Mouse (Mus musculus) large intestine, adult 2 months (tissue): ENCODE data around the gene Susd2. TPM values are rescaled to one million over a fixed set of nuclear protein-coding genes. Genes with fewer than 3 reads are reported as not detected.
A peak's percentile ranks its signal among the peaks of the same experiment; 100 is the strongest.

Experiments
- DNase-seq: peaks from one replicate; pipeline ENCODE4 v3.0.0-alpha.2; 2012; ENCODE audit warnings: low read depth, low spot score
- WGBS: fragments of 180-500 bp; shearing (Covaris S2); methylation state at CpG from one replicate; pipeline ENCODE4 v1.1.7; 2018; 5-methylcytosine and 5-hydroxymethylcytosine counted together
- polyA plus RNA-seq: library from polyadenylated mRNA; depleted of rRNA; stranded (reverse); fragments of >200 nt; gene quantifications from 2 replicates; pipeline ENCODE4 v1.2.3, GENCODE M21; 2012; rRNA removed

Gene Susd2
- polyA plus RNA-seq: 42.9 and 124 TPM in 2 replicates

DNA sequence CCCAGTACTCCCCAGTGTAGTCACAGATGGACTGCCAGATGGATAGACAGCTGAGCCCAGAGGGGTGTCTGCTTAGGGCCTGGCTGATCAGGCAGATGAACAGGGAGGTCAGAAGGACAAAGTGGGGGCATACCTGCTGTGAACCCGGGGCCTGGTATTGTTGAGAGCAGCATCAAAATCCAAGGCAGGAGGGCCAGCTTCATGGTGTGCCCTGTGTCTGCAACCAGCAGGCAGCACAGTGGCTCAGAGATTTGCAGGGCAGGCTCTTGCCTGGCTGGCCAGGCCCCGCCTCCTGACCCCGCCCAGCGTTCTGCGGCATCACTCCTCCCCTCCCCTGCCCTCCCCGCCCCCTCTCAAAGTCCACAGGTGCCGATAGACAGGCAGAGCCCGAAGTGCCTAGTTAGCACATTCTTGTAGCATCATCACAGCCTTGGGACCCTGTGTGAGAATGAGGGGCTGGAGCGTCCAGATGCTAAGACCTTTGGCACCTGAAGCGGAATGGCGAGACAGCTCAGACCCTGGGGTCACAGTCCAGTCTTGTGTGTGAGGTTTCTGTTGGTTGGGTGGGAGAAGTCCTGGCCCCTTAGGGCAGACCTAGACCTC lies at the start of gene Susd2:
TSS of gene Susd2 (minus strand) at position 268 of the 603 bp plus-strand sequence.
- peak; percentile 50 for DNase-seq
- WGBS: 12% methylated on average over 11 of the region's 11 CpGs

DNA sequence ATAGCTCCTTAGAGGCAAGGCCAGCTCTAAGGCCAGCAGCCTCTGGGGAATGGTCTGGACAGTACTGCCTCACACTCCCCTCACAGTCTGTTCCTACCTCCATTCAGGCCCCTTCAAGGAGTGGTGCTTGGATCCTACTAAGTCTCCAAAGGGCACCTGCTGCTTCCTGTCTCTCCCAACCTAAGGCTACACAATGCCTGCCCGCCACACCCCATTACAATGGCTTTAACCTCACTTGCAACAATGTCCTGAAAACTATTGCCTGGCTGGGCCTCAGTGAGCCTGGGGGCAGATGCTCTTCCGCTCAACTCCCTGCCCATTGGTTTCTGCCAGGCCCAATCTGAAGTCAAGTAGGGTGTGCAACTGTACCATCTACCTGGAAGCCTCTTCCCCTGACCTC lies 44.8 kb upstream of the Susd2 start:
- no peak for DNase-seq
- 90% methylated on average over 2 of the region's 2 CpGs for WGBS

DNA sequence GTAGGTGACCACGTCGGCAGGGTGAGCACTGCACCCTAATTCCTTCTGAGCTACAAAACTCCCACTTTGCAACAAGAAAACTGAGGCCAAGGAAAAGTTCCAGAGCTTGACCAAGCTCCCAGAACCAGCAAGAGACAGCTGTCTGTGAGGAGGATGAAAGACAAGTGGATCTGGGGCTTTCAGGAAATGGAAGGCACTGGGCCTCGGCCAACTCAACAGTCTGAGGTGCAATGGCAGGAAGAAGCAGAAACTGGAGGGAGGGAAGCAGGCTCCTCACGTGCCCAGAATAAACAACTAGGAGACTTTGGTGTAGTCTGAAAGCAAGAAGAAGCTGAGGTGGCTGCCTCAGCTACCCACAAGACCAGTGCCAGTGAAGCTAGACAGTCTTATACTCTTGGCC lies 42.9 kb upstream of the Susd2 start:
- no peak for DNase-seq
- 68% methylated on average over 4 of the region's 4 CpGs for WGBS

GRCm38 (mm10) chr10:75684035-75685004 lies 40.5 kb upstream of the Susd2 start:
- WGBS: 49% methylated on average over 12 of the region's 12 CpGs
- DNase-seq: no peak

DNA sequence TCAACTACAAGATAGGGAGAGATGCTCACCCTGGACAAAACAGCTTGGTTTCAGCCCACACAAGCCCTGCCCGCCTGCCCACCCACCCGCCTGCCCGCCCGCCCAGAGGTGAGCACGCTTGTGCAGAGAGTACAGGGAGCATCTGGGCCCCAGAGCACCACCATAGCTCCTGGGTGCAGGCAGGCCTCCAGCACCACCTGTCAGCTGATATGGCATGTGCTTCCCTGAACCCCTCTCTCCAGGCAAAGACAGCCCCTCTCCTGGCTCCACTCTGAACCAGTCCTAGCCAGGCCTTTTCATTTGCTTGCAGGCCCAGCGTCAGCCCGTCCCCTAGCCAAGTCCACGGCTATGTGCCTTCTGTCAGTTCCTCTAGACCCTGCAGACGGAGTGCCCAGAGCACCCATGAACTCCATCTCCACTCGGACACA lies 36.8 kb upstream of the Susd2 start:
- WGBS: 94% methylated on average over 10 of the region's 10 CpGs

GRCm38 (mm10) chr10:75679204-75679603 lies 35.4 kb upstream of the Susd2 start:
- DNase-seq: no peak
- WGBS: 91% methylated on average over 6 of the region's 6 CpGs

More for the DNA sequence above, 36.8 kb upstream of the Susd2 start:
- DNase-seq: no peak

GRCm38 (mm10) chr10:75677989-75678388 lies 34.2 kb upstream of the Susd2 start:
- WGBS: 52% methylated on average over 5 of the region's 5 CpGs

DNA sequence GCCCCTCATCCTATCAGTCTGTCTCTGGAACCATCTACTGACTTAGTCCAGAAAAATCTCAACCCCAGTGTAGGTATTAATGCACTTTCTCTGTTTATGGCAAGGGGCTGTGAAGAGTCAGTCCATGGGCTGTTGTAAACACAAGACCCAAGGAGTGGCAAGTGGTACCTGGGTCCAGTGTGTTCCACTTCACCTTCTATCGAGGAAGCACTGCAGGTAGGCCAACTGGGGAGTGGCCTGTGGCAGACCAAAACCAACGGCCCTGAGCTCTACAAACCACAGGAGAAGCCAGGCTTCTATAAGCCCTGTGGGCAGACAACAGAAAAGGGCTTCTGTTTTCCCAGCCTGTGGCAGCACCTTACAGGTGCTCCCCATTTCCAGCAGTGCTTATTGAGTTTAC lies 33.8 kb upstream of the Susd2 start:
- DNase-seq: no peak
- WGBS: 35% methylated on average over 2 of the region's 2 CpGs

More at GRCm38 (mm10) chr10:75677989-75678388, 34.2 kb upstream of the Susd2 start:
- DNase-seq: no peak

DNA sequence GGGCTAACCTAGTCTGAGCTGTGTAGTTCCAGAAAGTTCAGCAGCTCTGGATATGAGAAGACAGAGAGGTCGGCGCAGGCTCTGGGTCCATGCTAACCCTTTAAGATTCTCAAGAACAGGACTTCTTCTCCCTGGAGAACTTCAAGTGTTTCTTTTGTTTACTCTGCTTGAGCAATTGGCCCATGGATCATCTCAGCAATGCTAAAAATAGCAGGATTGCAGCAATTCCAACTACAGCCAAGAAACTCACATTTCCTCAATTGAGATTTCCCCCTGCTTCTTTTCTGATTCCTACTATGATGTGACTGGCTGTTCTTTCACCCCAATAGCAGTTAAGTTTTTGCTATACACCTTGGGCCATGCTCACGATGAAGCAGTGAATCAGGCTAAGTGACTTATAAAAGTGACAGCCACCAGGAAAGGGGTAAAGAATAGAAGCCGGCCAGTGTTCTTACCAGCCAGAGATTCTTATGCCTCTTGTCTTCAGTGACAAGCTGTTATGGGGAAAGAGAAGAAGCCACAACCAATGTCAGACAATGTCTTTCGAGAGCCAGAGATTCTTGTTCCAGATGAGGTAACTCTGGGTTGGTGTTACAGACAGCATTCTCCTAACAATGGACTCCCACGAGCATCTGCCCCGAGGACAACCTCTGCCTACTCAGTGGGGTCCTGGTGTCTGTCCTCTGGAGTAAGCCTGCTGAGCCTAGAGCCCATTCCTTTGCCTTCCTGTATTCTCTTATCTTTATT lies 33.2 kb upstream of the Susd2 start:
- no peak for DNase-seq
- WGBS: 53% methylated on average over 7 of the region's 7 CpGs

DNA sequence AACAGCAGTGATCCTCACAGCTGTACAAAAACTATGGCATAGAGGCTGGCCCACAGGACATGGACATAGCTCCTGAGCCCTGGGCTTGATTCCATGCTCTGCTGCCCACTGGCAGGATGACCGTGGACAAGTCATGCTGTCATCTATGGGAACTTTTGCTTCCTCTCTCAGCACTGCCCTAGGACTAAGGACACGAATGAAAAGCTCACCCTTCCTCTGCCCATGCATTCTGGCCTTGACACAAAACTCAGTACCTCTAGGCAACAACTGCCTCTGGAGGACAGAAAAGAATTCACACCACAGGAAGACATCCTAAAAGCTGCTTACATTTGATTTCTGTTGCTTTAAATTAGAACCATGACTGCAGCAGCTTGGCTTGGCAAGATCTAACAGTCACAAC lies 32.5 kb upstream of the Susd2 start:
- WGBS: 77% methylated on average over 2 of the region's 2 CpGs
- DNase-seq: no peak

DNA sequence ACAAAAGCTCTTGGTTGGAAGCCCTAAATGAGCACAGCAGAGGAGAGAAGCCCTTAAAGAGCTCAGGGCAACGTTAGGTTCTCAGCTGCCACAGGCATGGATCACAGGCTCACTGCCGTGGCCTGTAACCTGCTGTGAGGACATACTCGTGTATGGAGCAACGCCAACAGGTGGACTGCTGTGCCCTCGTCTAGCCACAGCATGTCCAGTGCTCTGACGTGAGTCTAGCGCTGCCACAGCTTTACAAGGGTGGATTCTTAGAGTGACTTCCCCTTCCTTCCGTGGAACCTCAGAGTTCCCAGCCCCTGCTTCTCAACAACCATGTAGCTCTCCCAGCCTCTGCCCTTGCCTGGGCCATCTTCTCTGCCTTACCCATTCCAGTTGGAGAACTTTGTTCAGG lies 31.8 kb upstream of the Susd2 start:
- no peak for DNase-seq
- WGBS: 84% methylated on average over 8 of the region's 8 CpGs

DNA sequence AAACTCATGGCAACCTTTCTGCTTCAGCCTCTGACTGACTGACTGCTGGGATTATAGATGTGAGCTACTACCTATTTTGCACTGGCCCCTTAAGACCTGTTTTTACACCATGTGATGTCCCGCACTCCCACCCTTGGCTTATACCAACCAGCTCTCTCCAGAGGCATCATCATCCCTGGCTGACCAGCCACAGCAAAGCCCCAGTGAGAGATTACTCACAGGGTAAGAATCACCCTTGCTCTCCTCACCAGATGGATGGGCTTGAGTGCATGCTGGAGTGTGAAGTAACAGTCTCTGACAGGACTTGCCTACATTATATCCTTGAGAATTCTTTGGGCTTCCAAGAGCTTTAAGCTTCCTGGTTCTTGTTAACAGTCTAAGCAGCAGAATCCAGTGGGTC lies 26.1 kb upstream of the Susd2 start:
- no peak for DNase-seq
- WGBS: 88% methylated on average over 1 of the region's 1 CpGs

DNA sequence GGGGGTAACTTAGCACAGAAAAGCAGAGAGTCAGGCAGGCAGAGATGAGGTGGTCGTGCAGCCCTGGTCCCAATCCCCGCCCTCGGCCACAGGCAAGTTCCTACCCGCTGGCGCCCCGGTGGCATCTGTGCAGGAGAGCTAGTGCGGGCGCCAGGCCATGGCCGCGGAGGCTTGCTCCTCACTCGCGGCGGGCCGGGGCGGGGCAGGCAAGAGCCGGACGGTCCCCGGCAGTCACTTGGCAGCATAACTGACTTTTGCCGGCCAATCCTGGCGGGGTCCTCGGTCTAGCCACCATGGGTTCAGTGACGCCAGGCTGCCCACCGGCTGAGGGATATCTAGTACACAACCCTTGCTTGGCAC lies 24.1 kb upstream of the Susd2 start:
- DNase-seq: no peak

GRCm38 (mm10) chr10:75667115-75667910 lies 23.5 kb upstream of the Susd2 start:
- no peak for DNase-seq
- WGBS: under 1% methylated on average over 63 of the region's 63 CpGs

More for the DNA sequence above, 24.1 kb upstream of the Susd2 start:
- under 1% methylated on average over 23 of the region's 23 CpGs for WGBS

DNA sequence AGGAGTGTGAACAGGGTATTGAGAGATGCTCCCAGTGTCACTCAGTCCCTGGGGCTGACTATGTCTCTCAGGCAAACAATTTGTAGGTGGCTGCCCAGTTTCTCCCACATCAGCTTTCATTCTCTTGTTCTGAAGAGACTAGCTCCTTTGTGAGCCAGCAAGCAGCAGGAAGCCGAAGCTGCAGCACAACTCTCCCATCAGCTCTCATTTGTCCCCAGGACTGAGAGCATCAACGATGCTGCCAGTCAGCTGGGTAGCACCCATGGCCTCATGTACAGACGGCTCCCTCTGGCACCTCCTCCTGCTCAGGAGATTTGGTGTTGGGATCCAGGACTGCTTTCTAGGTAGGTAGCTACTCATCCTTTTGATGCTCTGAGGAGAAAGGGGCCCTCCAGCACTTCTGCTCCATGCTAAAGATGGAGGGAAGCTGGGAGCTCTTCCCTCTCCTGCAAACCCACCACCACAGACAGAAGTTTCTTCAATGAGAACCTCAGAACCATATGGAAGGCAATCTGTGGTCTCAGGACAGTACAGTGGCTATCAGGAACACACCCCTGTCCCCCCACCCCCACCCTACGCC lies 22.7 kb upstream of the Susd2 start:
- WGBS: 56% methylated on average over 4 of the region's 4 CpGs
- DNase-seq: no peak

DNA sequence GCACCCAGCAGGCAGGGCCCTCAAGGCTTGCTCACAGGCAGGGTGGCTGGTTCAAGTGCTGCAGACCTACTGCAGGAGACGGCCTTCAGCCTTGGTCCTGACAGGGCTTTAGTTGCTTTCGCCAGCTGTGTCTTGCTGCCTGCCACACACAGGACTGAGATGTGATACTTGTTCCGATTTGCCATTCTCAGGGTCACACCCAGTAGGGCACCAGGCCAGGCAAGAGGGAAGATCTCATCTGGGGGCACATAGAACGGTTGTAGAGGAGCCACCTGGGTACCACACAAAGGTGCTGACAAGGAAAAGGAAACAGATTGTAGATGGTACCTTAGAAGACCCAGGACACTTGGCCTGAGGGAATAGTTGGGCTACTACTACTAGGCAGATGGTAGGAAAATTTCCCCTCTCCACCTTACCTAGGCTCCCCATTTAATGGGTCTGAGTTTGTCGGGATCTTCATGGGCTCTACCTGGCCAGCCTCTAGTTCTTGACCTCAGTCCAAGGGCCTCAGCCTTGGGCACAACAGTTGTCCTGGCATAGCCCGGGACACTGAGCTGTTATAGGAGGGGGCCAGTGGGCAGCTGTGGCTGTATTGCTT lies 21.0 kb upstream of the Susd2 start:
- DNase-seq: no peak
- 87% methylated on average over 6 of the region's 6 CpGs for WGBS

GRCm38 (mm10) chr10:75662575-75662974 lies 18.8 kb upstream of the Susd2 start:
- DNase-seq: no peak
- 84% methylated on average over 4 of the region's 4 CpGs for WGBS

- 70% methylated on average over 3 of the region's 3 CpGs for WGBS
- DNase-seq: no peak
These were observed 18.1 kb upstream of the Susd2 start for GRCm38 (mm10) chr10:75661876-75662275.

DNA sequence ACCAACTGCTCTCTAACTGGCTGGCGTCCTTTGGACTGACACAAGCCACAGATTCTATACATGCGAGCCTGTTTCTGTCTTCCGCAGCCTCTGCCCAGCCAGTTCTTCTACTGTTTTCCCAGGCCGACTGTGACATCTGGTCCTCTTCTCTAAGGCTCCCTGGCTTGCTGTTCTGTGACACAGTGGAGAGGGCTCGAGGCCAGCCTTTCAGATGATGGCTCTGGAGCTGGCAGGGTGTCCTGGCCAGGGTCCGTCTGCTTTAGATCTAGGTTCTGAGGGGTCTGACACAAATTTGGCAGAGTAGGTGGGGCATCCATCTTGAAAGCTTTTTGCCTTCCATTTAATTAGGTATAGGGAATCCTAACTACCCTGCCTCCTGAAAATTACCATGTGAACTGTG lies 17.6 kb upstream of the Susd2 start:
- no peak for DNase-seq
- 80% methylated on average over 6 of the region's 6 CpGs for WGBS
